Mouse (Mus musculus): ENCODE data around the gene Mdm2. TPM values are rescaled to one million over a fixed set of nuclear protein-coding genes. Genes with fewer than 3 reads are reported as not detected.
A peak's percentile ranks its signal among the peaks of the same experiment; 100 is the strongest.

The Mdm2 gene
- polyA plus RNA-seq, 1 experiment from 2014 or later = 44.6 TPM

GRCm38 (mm10) chr10:117672693-117673092 lies 37.9 kb downstream of the Mdm2 start:
- DNase-seq (ENCODE audit: low spot score) = no peak

- no peak for DNase-seq (ENCODE audit: low spot score)
Measured at GRCm38 (mm10) chr10:117671930-117672666, 38.5 kb downstream of the Mdm2 start.

- DNase-seq (ENCODE audit: low spot score) = no peak
Measured at GRCm38 (mm10) chr10:117671266-117671665, 39.3 kb downstream of the Mdm2 start.

GRCm38 (mm10) chr10:117670791-117671190 lies 39.8 kb downstream of the Mdm2 start:
- DNase-seq (ENCODE audit: low spot score) = no peak

GRCm38 (mm10) chr10:117670092-117670491 lies 40.5 kb downstream of the Mdm2 start:
- no peak for DNase-seq (ENCODE audit: low spot score)

- DNase-seq (ENCODE audit: low spot score) = no peak
Measured at GRCm38 (mm10) chr10:117669449-117670090, 41.0 kb downstream of the Mdm2 start.

- DNase-seq (ENCODE audit: low spot score) = no peak
Measured at GRCm38 (mm10) chr10:117668546-117669300, 41.8 kb downstream of the Mdm2 start.

- no peak for DNase-seq (ENCODE audit: low spot score)
Measured at GRCm38 (mm10) chr10:117667663-117668507, 42.7 kb downstream of the Mdm2 start.

GRCm38 (mm10) chr10:117666947-117667630 lies 43.5 kb downstream of the Mdm2 start:
- no peak for DNase-seq (ENCODE audit: low spot score)

GRCm38 (mm10) chr10:117666361-117666760 lies 44.2 kb downstream of the Mdm2 start:
- no peak for DNase-seq (ENCODE audit: low spot score)

- DNase-seq (ENCODE audit: low spot score) = no peak
Measured at GRCm38 (mm10) chr10:117665376-117666275, 44.9 kb downstream of the Mdm2 start.

GRCm38 (mm10) chr10:117664926-117665209 lies 45.7 kb downstream of the Mdm2 start:
- no peak for DNase-seq (ENCODE audit: low spot score)

- DNase-seq (ENCODE audit: low spot score) = no peak
Measured at GRCm38 (mm10) chr10:117664208-117664925, 46.2 kb downstream of the Mdm2 start.

- no peak for DNase-seq (ENCODE audit: low spot score)
Measured at GRCm38 (mm10) chr10:117663865-117664200, 46.7 kb downstream of the Mdm2 start.

GRCm38 (mm10) chr10:117663056-117663864 lies 47.3 kb downstream of the Mdm2 start:
- DNase-seq (ENCODE audit: low spot score) = no peak

- DNase-seq (ENCODE audit: low spot score) = no peak
Measured at GRCm38 (mm10) chr10:117662316-117663055, 48.1 kb downstream of the Mdm2 start.

GRCm38 (mm10) chr10:117659819-117660218 lies 50.7 kb downstream of the Mdm2 start:
- DNase-seq (ENCODE audit: low spot score) = peak; percentile 80

- no peak for DNase-seq (ENCODE audit: low spot score)
Measured at GRCm38 (mm10) chr10:117659430-117659813, 51.1 kb downstream of the Mdm2 start.
